In genomic region chr5:140035025-140035330, GRCm38 (mm10) we compare ENCODE assay signal across 8 mouse cellular contexts.
A peak's percentile ranks its signal among the peaks of the same experiment; 100 is the strongest.
DNase-seq lines count a peak whose midpoint lies in the region; ATAC-seq and TF ChIP-seq lines count a peak whose summit lies in the region.
"Had no signal": no experiment of that assay in that cellular context is flagged by ENCODE, and none has a peak within 500 bp of the region (broad histone marks: within the 10 kb centered on the region; RNA-seq: fewer than 3 reads in every experiment).

No protein-coding gene starts in this region.

- ATAC-seq in midbrain, embryonic 13.5 days, result 0 out of 2 replicates have a peak, but pooled peaks have one; percentile 22
- ATAC-seq in midbrain, embryonic 15.5 days (replicated peaks), result no peak
- 0 out of 2 replicates have a peak, but pooled peaks have one; percentile 32 for ATAC-seq in intestine, postnatal 0 days
- ATAC-seq in stomach, postnatal 0 days (ENCODE audit: low FRiP score, low TSS enrichment), result peak; percentile 47; the same call in 1 of the 2 replicates

- H3K36me3 ChIP-seq in midbrain, embryonic 13.5 days, result no peaks in the 10 kb centered on the region
- H3K36me3 ChIP-seq in midbrain, embryonic 15.5 days (replicated peaks), result no peaks in the 10 kb centered on the region
- H3K36me3 ChIP-seq in intestine, postnatal 0 days (ENCODE audit: control insufficient read depth, insufficient read depth), result no peaks in the 10 kb centered on the region
- no peaks in the 10 kb centered on the region for H3K36me3 ChIP-seq in stomach, postnatal 0 days (ENCODE audit: control insufficient read depth, insufficient read depth, low read length)

- H3K27ac ChIP-seq in midbrain, embryonic 13.5 days, result no peak overlapping the region
- no peak overlapping the region for H3K27ac ChIP-seq in midbrain, embryonic 15.5 days
- peak overlapping the region; percentile 35 for H3K27ac ChIP-seq in bone marrow, adult 2 months (ENCODE audit: control insufficient read depth, insufficient read depth, low read depth, low read length, poor library complexity)
- H3K27ac ChIP-seq in intestine, postnatal 0 days (ENCODE audit: low read depth, low read length), result no peak overlapping the region
- no peak overlapping the region for H3K27ac ChIP-seq in stomach, postnatal 0 days (replicated peaks)

- no peak overlapping the region for H3K4me2 ChIP-seq in midbrain, embryonic 13.5 days (replicated peaks)
- no peak overlapping the region for H3K4me2 ChIP-seq in midbrain, embryonic 15.5 days
- no peak overlapping the region for H3K4me2 ChIP-seq in intestine, postnatal 0 days (replicated peaks; ENCODE audit: low read depth)
- H3K4me2 ChIP-seq in stomach, postnatal 0 days (replicated peaks; ENCODE audit: low read depth), result no peak overlapping the region

- H3K27me3 ChIP-seq in midbrain, embryonic 13.5 days, result no peaks in the 10 kb centered on the region
- H3K27me3 ChIP-seq in midbrain, embryonic 15.5 days (replicated peaks), result no peaks in the 10 kb centered on the region
- no peaks in the 10 kb centered on the region for H3K27me3 ChIP-seq in intestine, postnatal 0 days (replicated peaks; ENCODE audit: control insufficient read depth, insufficient read depth, low read length)
- H3K27me3 ChIP-seq in stomach, postnatal 0 days (ENCODE audit: control insufficient read depth, insufficient read depth, low read length), result no peaks in the 10 kb centered on the region

- intact Hi-C loops in left cerebral cortex, postnatal 14 days (cut with DNase I), result loop anchor here (5.0 kb wide), 1 partner anchor 128 kb away; the partner anchor contains the start of gene Elfn1

- peaks cover 10% of the 10 kb centered on the region for H3K4me1 ChIP-seq in midbrain, embryonic 13.5 days (replicated peaks)
- H3K4me1 ChIP-seq in midbrain, embryonic 15.5 days, result peaks cover 4% of the 10 kb centered on the region; the same call in 1 of the 2 replicates
- H3K4me1 ChIP-seq in bone marrow, adult 2 months (ENCODE audit: control insufficient read depth, insufficient read depth, low read length), result no peaks in the 10 kb centered on the region; the same call in 1 of the 2 replicates
- H3K4me1 ChIP-seq in intestine, postnatal 0 days (replicated peaks; ENCODE audit: control insufficient read depth, insufficient read depth, low read length), result 0 out of 2 replicates have a peak, but pooled peaks cover 3% of the 10 kb centered on the region
- H3K4me1 ChIP-seq in stomach, postnatal 0 days (replicated peaks; ENCODE audit: control insufficient read depth, insufficient read depth), result no peaks in the 10 kb centered on the region

- no peak for TF ChIP-seq POLR2A in bone marrow, adult 2 months (IDR thresholded peaks at IDR 0.05; ENCODE audit: borderline replicate concordance, control insufficient read depth, low read depth, low read length)

- no peak overlapping the region for H3K9ac ChIP-seq in midbrain, embryonic 13.5 days (replicated peaks)
- H3K9ac ChIP-seq in midbrain, embryonic 15.5 days, result no peak overlapping the region
- H3K9ac ChIP-seq in intestine, postnatal 0 days (ENCODE audit: low read depth, low read length), result no peak overlapping the region
- no peak overlapping the region for H3K9ac ChIP-seq in stomach, postnatal 0 days (ENCODE audit: low read length)

- peak; percentile 78 for TF ChIP-seq CTCF in bone marrow, adult 2 months (IDR thresholded peaks at IDR 0.05; ENCODE audit: control insufficient read depth, insufficient read depth, low read length)
- peak; percentile 75 for TF ChIP-seq CTCF in intestine, postnatal 0 days (IDR thresholded peaks at IDR 0.05; ENCODE audit: low read depth)
- peak; percentile 71 for TF ChIP-seq CTCF in stomach, postnatal 0 days (IDR thresholded peaks at IDR 0.05; ENCODE audit: low read depth)

- no peak overlapping the region for H3K4me3 ChIP-seq in midbrain, embryonic 13.5 days (replicated peaks)
- H3K4me3 ChIP-seq in midbrain, embryonic 15.5 days, result no peak overlapping the region
- H3K4me3 ChIP-seq in bone marrow, adult 2 months (replicated peaks; ENCODE audit: control insufficient read depth, low read depth, low read length), result no peak overlapping the region
- no peak overlapping the region for H3K4me3 ChIP-seq in intestine, postnatal 0 days (ENCODE audit: low read depth, low read length)
- H3K4me3 ChIP-seq in stomach, postnatal 0 days (ENCODE audit: low read depth, low read length), result no peak overlapping the region

- 48% methylated on average over 1 of the region's 1 CpGs for WGBS in midbrain, embryonic 13.5 days
- WGBS in midbrain, embryonic 15.5 days, result 41% methylated on average over 1 of the region's 1 CpGs
- WGBS in bone marrow, adult 2 months, result 24% methylated on average over 1 of the region's 1 CpGs
- 45% methylated on average over 1 of the region's 1 CpGs for WGBS in intestine, postnatal 0 days
- WGBS in stomach, postnatal 0 days, result 32% methylated on average over 1 of the region's 1 CpGs

- DNase-seq in stomach, postnatal 0 days (ENCODE audit: low spot score), result peak; percentile 23
- no peak for DNase-seq in kidney, adult 18-20 months
- no peak for DNase-seq in left cerebral cortex, postnatal 14 days (ENCODE audit: low spot score in 2 of 2)
- DNase-seq: cerebellum, adult 18-20 months had no signal

- no peak for TF ChIP-seq EP300 in stomach, postnatal 0 days (optimal IDR thresholded peaks at IDR 0.05)

- no peaks in the 10 kb centered on the region for H3K9me3 ChIP-seq in midbrain, embryonic 13.5 days
- no peaks in the 10 kb centered on the region for H3K9me3 ChIP-seq in midbrain, embryonic 15.5 days
- H3K9me3 ChIP-seq in intestine, postnatal 0 days (ENCODE audit: control insufficient read depth), result no peaks in the 10 kb centered on the region
- H3K9me3 ChIP-seq in stomach, postnatal 0 days (ENCODE audit: control insufficient read depth, low read length), result no peaks in the 10 kb centered on the region
